Mouse (Mus musculus) layer of hippocampus, adult 18-20 months (tissue): ENCODE data around the gene Mcidas. TPM values are rescaled to one million over a fixed set of nuclear protein-coding genes. Genes with fewer than 3 reads are reported as not detected.

Source experiments
- microRNA-seq, 2 experiments: library from miRNA; unstranded; fragments of <30 nt; microRNA quantifications; one replicate each; pipeline ENCODE4 v1.2.0; 2021
- total RNA-seq, 2 experiments: library from RNA; stranded (reverse); gene quantifications; 2 replicates each; pipeline ENCODE4 v1.2.3; 2021

The Mcidas gene
- total RNA-seq, 2 experiments from 2014 or later = 0.36 to 0.52 TPM

Small RNA genes lying within 50 kb of the gene (microRNA-seq; reads per million reads assigned to microRNA genes)
- gene Mir449a (71.3 to 78.0 reads per million in 2 experiments), gene Mir449b (0 reads per million in 2 experiments), gene Mir449c (0 to 0.49 reads per million in 2 experiments)

Other genes starting within 250 kb of the Mcidas start
- gene Plpp1, start 193.1 kb upstream of the Mcidas start, total RNA-seq = 10 to 100 TPM; 25.7 to 27.7 TPM
- gene Mtrex, start 66.4 kb upstream of the Mcidas start, total RNA-seq = 10 to 100 TPM; 45.4 to 47.2 TPM
- 10 to 100 TPM; 25.2 to 26.4 TPM for gene Dhx29, start 66.4 kb upstream of the Mcidas start, total RNA-seq
- 1 to 10 TPM; 4.8 to 5.3 TPM for gene Ccno, start 6.0 kb upstream of the Mcidas start, total RNA-seq
- not detected for gene Cdc20b, start 41.3 kb downstream of the Mcidas start, total RNA-seq
- 1 to 10 TPM; 3.9 to 5.0 TPM for gene Gpx8, start 52.6 kb downstream of the Mcidas start, total RNA-seq
- not detected for gene Gzma, start 107.1 kb downstream of the Mcidas start, total RNA-seq
- gene Esm1, start 215.8 kb downstream of the Mcidas start, total RNA-seq = not detected
- gene Gzmk, start 232.1 kb downstream of the Mcidas start, total RNA-seq = under 1 TPM in 1 of 2 experiments, not detected in 1; 0.66 TPM